Comparison of ENCODE assay signal across 11 mouse cellular contexts in genomic region chr13:98390363-98390762, GRCm38 (mm10). TPM values are rescaled to one million over a fixed set of nuclear protein-coding genes. Genes with fewer than 3 reads are reported as not detected.
A peak's percentile ranks its signal among the peaks of the same experiment; 100 is the strongest.
DNase-seq lines count a peak whose midpoint lies in the region; ATAC-seq and TF ChIP-seq lines count a peak whose summit lies in the region.
"Had no signal": no experiment of that assay in that cellular context is flagged by ENCODE, and none has a peak within 500 bp of the region (broad histone marks: within the 10 kb centered on the region; RNA-seq: fewer than 3 reads in every experiment).

No protein-coding gene starts in this region.

- H3K4me1 ChIP-seq in forebrain, embryonic 10.5 days, result peaks cover 41% of the 10 kb centered on the region
- peaks cover 9% of the 10 kb centered on the region for H3K4me1 ChIP-seq in forebrain, embryonic 16.5 days (replicated peaks; ENCODE audit: control insufficient read depth, insufficient read depth, low read length)
- peaks cover 37% of the 10 kb centered on the region for H3K4me1 ChIP-seq in hindbrain, embryonic 10.5 days (replicated peaks)
- H3K4me1 ChIP-seq in midbrain, embryonic 13.5 days (replicated peaks), result peaks cover 14% of the 10 kb centered on the region
- H3K4me1 ChIP-seq in cerebellum, adult 2 months (ENCODE audit: control insufficient read depth, insufficient read depth, low read length), result no peaks in the 10 kb centered on the region

- no peak for DNase-seq in forebrain, embryonic 10.5 days (ENCODE audit: extremely low spot score, low spot score)
- peak; percentile 42 for DNase-seq in embryo, embryonic 11 days
- DNase-seq in hindbrain, embryonic 10.5 days (ENCODE audit: low spot score), result no peak
- DNase-seq in cerebellum, adult 2 months, result no peak
- no peak for DNase-seq in thymus, postnatal 25 days
- DNase-seq: thymus, postnatal 36 days had no signal

- ATAC-seq in forebrain, embryonic 16.5 days, result no peak
- no peak for ATAC-seq in midbrain, embryonic 13.5 days
- ATAC-seq in monocyte, adult 5-6 weeks (replicated peaks; ENCODE audit: insufficient number of reproducible peaks, low FRiP score, low TSS enrichment, poor library complexity, severe bottlenecking), result no peak
- ATAC-seq: activated CD4-positive, CD25-positive, alpha-beta regulatory T cell, adult 4 months had no signal

- no peak overlapping the region for H3K4me2 ChIP-seq in forebrain, embryonic 16.5 days (ENCODE audit: low read length)
- peak overlapping the region; percentile 82 for H3K4me2 ChIP-seq in midbrain, embryonic 13.5 days (replicated peaks)

- 8% methylated on average over 6 of the region's 6 CpGs for WGBS in forebrain, embryonic 10.5 days
- 8% methylated on average over 6 of the region's 6 CpGs for WGBS in forebrain, embryonic 16.5 days
- 14% methylated on average over 6 of the region's 6 CpGs for WGBS in hindbrain, embryonic 10.5 days
- WGBS in midbrain, embryonic 13.5 days, result 7% methylated on average over 6 of the region's 6 CpGs
- 27% methylated on average over 6 of the region's 6 CpGs for WGBS in cerebellum, adult 2 months

- peaks cover 5% of the 10 kb centered on the region; the same call in 1 of the 2 replicates for H3K9me3 ChIP-seq in forebrain, embryonic 10.5 days
- H3K9me3 ChIP-seq in forebrain, embryonic 16.5 days (ENCODE audit: control insufficient read depth, low read length), result peaks cover 6% of the 10 kb centered on the region; the same call in 1 of the 2 replicates
- H3K9me3 ChIP-seq in hindbrain, embryonic 10.5 days, result peaks cover 6% of the 10 kb centered on the region; the same call in 1 of the 2 replicates
- H3K9me3 ChIP-seq in midbrain, embryonic 13.5 days, result peaks cover 11% of the 10 kb centered on the region; the same call in 1 of the 2 replicates

- no peaks in the 10 kb centered on the region for H3K36me3 ChIP-seq in forebrain, embryonic 10.5 days (replicated peaks)
- H3K36me3 ChIP-seq in forebrain, embryonic 16.5 days (ENCODE audit: control insufficient read depth, insufficient read depth), result no peaks in the 10 kb centered on the region
- H3K36me3 ChIP-seq in hindbrain, embryonic 10.5 days, result no peaks in the 10 kb centered on the region
- no peaks in the 10 kb centered on the region for H3K36me3 ChIP-seq in midbrain, embryonic 13.5 days

- TF ChIP-seq CTCF in cerebellum, adult 2 months (IDR thresholded peaks at IDR 0.05; ENCODE audit: borderline replicate concordance, insufficient read depth, low read depth, low read length), result no peak

- H3K4me3 ChIP-seq in forebrain, embryonic 10.5 days, result peak overlapping the region; percentile 57
- no peak overlapping the region for H3K4me3 ChIP-seq in forebrain, embryonic 16.5 days (replicated peaks; ENCODE audit: low read length)
- peak overlapping the region; percentile 54 for H3K4me3 ChIP-seq in hindbrain, embryonic 10.5 days
- peak overlapping the region; percentile 49 for H3K4me3 ChIP-seq in midbrain, embryonic 13.5 days (replicated peaks)
- H3K4me3 ChIP-seq in cerebellum, adult 2 months (replicated peaks; ENCODE audit: insufficient read depth, low read depth, low read length), result no peak overlapping the region

- peaks cover 87% of the 10 kb centered on the region for H3K27me3 ChIP-seq in forebrain, embryonic 10.5 days (ENCODE audit: poor library complexity, severe bottlenecking)
- H3K27me3 ChIP-seq in forebrain, embryonic 16.5 days (replicated peaks; ENCODE audit: control insufficient read depth, insufficient read depth, low read length), result peaks cover 66% of the 10 kb centered on the region
- H3K27me3 ChIP-seq in hindbrain, embryonic 10.5 days (ENCODE audit: insufficient read depth, poor library complexity, severe bottlenecking), result peaks cover 93% of the 10 kb centered on the region
- H3K27me3 ChIP-seq in midbrain, embryonic 13.5 days, result peaks cover 87% of the 10 kb centered on the region
- peaks cover 3% of the 10 kb centered on the region; the same call in 1 of the 2 replicates for H3K27me3 ChIP-seq in cerebellum, adult 2 months (ENCODE audit: control insufficient read depth, insufficient read depth, low read length)

- no peak overlapping the region for H3K9ac ChIP-seq in forebrain, embryonic 16.5 days (replicated peaks; ENCODE audit: low read depth, low read length)
- no peak overlapping the region for H3K9ac ChIP-seq in midbrain, embryonic 13.5 days (replicated peaks)

- no peak for TF ChIP-seq POLR2A in cerebellum, adult 2 months (IDR thresholded peaks at IDR 0.05; ENCODE audit: borderline replicate concordance, insufficient read depth, low read length)

- H3K27ac ChIP-seq in forebrain, embryonic 10.5 days, result 0 out of 2 replicates have a peak overlapping the region, but pooled peaks have one; percentile 84
- H3K27ac ChIP-seq in forebrain, embryonic 16.5 days (ENCODE audit: low read length), result no peak overlapping the region
- H3K27ac ChIP-seq in hindbrain, embryonic 10.5 days, result 0 out of 2 replicates have a peak overlapping the region, but pooled peaks have one; percentile 79
- no peak overlapping the region for H3K27ac ChIP-seq in midbrain, embryonic 13.5 days
- no peak overlapping the region for H3K27ac ChIP-seq in cerebellum, adult 2 months (ENCODE audit: insufficient read depth, low read length)

RNA-seq across cellular contexts. Expression of gene Foxd1, which starts 36.3 kb away (rescaled TPM):
- polyA plus RNA-seq in forebrain, embryonic 10.5 days (2016; fragmentation: Nextera tagmentation; extraction: Ambion mirVana), result 2.9 and 3.1 TPM in 2 replicates
- polyA plus RNA-seq in forebrain, embryonic 16.5 days (2015; fragmentation: Nextera tagmentation; extraction: Ambion mirVana), result 0.46 and 0.50 TPM in 2 replicates
- polyA plus RNA-seq in hindbrain, embryonic 10.5 days (2016; fragmentation: Nextera tagmentation; extraction: Ambion mirVana), result 3.9 TPM in 2 replicates
- 0.80 and 0.86 TPM in 2 replicates for polyA plus RNA-seq in midbrain, embryonic 13.5 days (2015; fragmentation: Nextera tagmentation; extraction: Ambion mirVana)
- polyA plus RNA-seq in cerebellum, adult 2 months (2012; rRNA removed), result 0.49 and 0.73 TPM in 2 replicates
- not detected in 3 replicates for total RNA-seq in monocyte, adult 5-6 weeks (2017)
- total RNA-seq: neutrophil, adult 5-6 weeks had no signal
- polyA plus RNA-seq: activated CD4-positive, CD25-positive, alpha-beta regulatory T cell, adult 4 months had no signal

Comparison
In these comparisons a context has a peak if more than half of its experiments do, and no peak if none do; other contexts are left out.
1. H3K27ac ChIP-seq: peak in forebrain, embryonic 10.5 days (single experiment) and hindbrain, embryonic 10.5 days (single experiment); none in forebrain, embryonic 16.5 days (single experiment), midbrain, embryonic 13.5 days (single experiment) and cerebellum, adult 2 months (single experiment).
2. H3K4me3 ChIP-seq: peak in forebrain, embryonic 10.5 days (single experiment), hindbrain, embryonic 10.5 days (single experiment) and midbrain, embryonic 13.5 days (single experiment); none in forebrain, embryonic 16.5 days (single experiment) and cerebellum, adult 2 months (single experiment).